Mouse (Mus musculus) heart, embryonic 13.5 days (tissue): Measurements from ENCODE around the gene Klhdc8b. TPM values are rescaled to one million over a fixed set of nuclear protein-coding genes. Genes with fewer than 3 reads are reported as not detected.

Source experiments
- ATAC-seq: fragments of 200-750 bp; cut with Nextera tagmentation; 2 replicates; pipeline ENCODE4 v1.8.0; 2017; ENCODE audit warnings: moderate TSS enrichment; ENCODE audit not compliant: insufficient number of reproducible peaks, low FRiP score, low TSS enrichment; ENCODE audit errors: extremely low read depth
- H3K27ac ChIP-seq: fragments of 300-500 bp; sonication (generic); replicated peaks from 2 replicates; pipeline ENCODE4 v1.5.1; 2015; ENCODE audit warnings: moderate library complexity, mild to moderate bottlenecking, inconsistent platforms
- H3K27me3 ChIP-seq: fragments of 300-500 bp; sonication (generic); replicated peaks from 2 replicates; pipeline ENCODE4 v1.6.1; 2015; ENCODE audit warnings: mild to moderate bottlenecking, inconsistent platforms
- H3K36me3 ChIP-seq: fragments of 300-500 bp; sonication (generic); 2 replicates; pipeline ENCODE4 v1.6.1; 2015; ENCODE audit warnings: mild to moderate bottlenecking, inconsistent platforms
- H3K4me1 ChIP-seq: fragments of 300-500 bp; sonication (generic); 2 replicates; pipeline ENCODE4 v1.6.1; 2015; ENCODE audit warnings: inconsistent platforms
- H3K4me2 ChIP-seq: fragments of 300-500 bp; sonication (generic); 2 replicates; pipeline ENCODE4 v1.6.1; 2015; ENCODE audit warnings: inconsistent platforms, mild to moderate bottlenecking, moderate library complexity
- H3K4me3 ChIP-seq: fragments of 300-500 bp; sonication (generic); 2 replicates; pipeline ENCODE4 v1.5.1; 2015; ENCODE audit warnings: moderate library complexity, mild to moderate bottlenecking, inconsistent platforms
- H3K9ac ChIP-seq: fragments of 300-500 bp; sonication (generic); 2 replicates; pipeline ENCODE4 v1.6.1; 2015; ENCODE audit warnings: inconsistent platforms, mild to moderate bottlenecking, moderate library complexity
- H3K9me3 ChIP-seq: fragments of 300-500 bp; sonication (generic); 2 replicates; pipeline ENCODE4 v1.6.1; 2016; ENCODE audit warnings: inconsistent platforms
- WGBS: fragments of 180-500 bp; shearing (Covaris S2); methylation state at CpG from one replicate; pipeline ENCODE4 v1.1.7; 2015; ENCODE audit warnings: mixed read lengths; 5-methylcytosine and 5-hydroxymethylcytosine counted together
- polyA plus RNA-seq: library from polyadenylated mRNA; unstranded; fragments of >200 nt; fragmentation: Nextera tagmentation; extraction: Ambion mirVana; gene quantifications from 2 replicates; pipeline ENCODE4 v1.2.1, GENCODE M21; 2015

Klhdc8b gene
- polyA plus RNA-seq, 1 experiment from 2014 or later: 90.6 TPM

DNA sequence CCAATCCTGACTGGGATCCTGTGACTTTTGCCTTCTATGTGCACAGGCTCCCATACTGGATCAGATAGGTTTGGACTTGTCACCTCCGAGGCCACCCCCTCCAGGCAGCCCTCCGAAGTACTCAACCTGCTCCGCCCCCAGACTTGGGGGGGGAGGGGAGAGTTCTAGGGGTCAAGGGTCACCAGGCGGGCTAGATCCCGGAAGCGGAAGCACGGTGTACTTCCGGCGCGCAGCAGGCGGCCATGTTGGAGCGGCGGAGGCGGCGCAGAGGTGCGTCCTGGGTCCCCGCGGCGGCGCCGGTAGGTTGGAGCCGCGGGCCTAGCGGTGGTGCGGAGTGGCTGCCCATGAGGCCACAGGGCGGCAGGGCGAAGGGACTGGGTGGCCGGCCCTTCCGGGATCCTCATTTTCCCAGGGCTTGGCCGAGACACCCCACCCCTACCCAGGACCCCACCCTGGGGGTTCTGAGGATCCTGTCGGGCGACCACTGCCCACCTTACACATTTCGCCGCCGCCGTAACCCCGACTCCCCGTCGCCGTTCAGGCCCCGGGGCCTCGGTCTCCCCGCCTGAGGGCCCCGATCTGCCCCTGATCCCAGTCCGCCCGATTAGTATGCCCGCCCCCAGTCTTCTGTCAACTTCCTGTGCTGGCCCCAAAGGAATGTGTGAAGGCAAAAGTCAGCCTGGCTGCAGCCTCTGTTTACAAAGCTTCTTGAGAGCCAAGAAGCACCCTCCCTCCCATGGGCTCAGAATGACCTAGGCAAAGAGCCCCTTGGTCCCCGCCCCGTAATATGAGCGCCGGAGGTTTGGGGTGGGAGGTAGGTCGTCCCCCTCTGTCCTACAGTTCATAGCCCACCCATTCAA lies 832 bp downstream of the Klhdc8b start, which contains the start of gene Ccdc71:
Gene Ccdc71 (plus strand): TSS at position 209 of the 860 bp plus-strand sequence.
- Histone ChIP-seq H3K4me2 (peak within 1 kb of the TSS; percentile 89), H3K27ac (peak within 1 kb of the TSS; percentile 92), H3K27me3 (no peaks in the 10 kb centered on the region), H3K36me3 (peaks cover 29% of the 10 kb centered on the region), H3K9me3 (no peaks in the 10 kb centered on the region), H3K9ac (peak within 1 kb of the TSS; percentile 97), H3K4me1 (peaks cover 28% of the 10 kb centered on the region), H3K4me3 (peak within 1 kb of the TSS; percentile 85)
- ATAC-seq: peak; percentile 74
- under 1% methylated on average over 52 of the region's 52 CpGs for WGBS

DNA sequence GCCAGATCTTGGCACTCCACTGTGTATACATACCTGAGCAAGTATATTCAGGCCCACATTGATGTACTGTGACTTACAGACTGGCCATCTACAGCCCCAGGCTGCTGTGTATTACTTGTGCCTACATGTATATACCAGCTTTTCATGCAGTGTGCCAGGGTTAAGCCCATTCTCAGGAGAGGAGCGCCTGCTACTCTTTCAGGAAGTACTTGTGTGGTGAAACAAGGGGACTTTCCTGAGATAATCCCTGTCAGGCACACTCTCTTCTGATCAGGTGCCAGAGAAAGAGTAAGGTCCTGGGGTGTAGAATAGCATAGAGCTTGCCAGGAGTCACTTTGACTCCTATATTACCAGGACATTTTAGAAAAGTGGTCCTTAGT lies 1.5 kb downstream of the Klhdc8b start:
- Histone ChIP-seq H3K9me3 (no peaks in the 10 kb centered on the region), H3K4me1 (peaks cover 28% of the 10 kb centered on the region), H3K4me3 (peak overlapping the region; percentile 85), H3K27ac (peak overlapping the region; percentile 92), H3K36me3 (peaks cover 23% of the 10 kb centered on the region), H3K9ac (peak overlapping the region; percentile 97; the same call in 1 of the 2 replicates), H3K27me3 (no peaks in the 10 kb centered on the region), H3K4me2 (peak overlapping the region; percentile 89)
- no peak for ATAC-seq
- WGBS: 65% methylated on average over 1 of the region's 1 CpGs

DNA sequence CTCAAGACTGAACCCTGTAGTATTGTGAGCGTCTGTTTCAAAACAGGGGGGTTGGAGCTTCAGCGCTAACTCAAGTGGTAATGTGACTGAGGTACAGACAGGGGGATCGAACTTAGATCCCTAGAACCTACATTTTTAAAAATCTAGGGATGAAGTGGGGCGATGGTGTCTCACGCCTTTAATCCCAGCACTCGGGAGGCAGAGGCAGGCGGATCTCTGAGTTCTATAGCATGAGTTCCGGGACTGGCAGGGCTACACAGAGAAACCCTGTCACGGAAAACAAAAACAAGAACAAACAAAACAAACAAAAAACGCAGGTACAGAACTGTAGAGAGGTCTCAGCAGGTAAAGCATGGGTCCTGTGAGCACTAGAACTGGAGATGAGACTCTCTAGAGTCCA lies 4.4 kb downstream of the Klhdc8b start:
- ATAC-seq: no peak
- H3K9me3 ChIP-seq: no peaks in the 10 kb centered on the region
- no peak overlapping the region for H3K27ac ChIP-seq
- no peak overlapping the region for H3K4me2 ChIP-seq
- H3K27me3 ChIP-seq: no peaks in the 10 kb centered on the region
- H3K36me3 ChIP-seq: no peaks in the 10 kb centered on the region
- H3K4me3 ChIP-seq: no peak overlapping the region
- peaks cover 26% of the 10 kb centered on the region for H3K4me1 ChIP-seq
- H3K9ac ChIP-seq: no peak overlapping the region
- WGBS: 82% methylated on average over 10 of the region's 10 CpGs

DNA sequence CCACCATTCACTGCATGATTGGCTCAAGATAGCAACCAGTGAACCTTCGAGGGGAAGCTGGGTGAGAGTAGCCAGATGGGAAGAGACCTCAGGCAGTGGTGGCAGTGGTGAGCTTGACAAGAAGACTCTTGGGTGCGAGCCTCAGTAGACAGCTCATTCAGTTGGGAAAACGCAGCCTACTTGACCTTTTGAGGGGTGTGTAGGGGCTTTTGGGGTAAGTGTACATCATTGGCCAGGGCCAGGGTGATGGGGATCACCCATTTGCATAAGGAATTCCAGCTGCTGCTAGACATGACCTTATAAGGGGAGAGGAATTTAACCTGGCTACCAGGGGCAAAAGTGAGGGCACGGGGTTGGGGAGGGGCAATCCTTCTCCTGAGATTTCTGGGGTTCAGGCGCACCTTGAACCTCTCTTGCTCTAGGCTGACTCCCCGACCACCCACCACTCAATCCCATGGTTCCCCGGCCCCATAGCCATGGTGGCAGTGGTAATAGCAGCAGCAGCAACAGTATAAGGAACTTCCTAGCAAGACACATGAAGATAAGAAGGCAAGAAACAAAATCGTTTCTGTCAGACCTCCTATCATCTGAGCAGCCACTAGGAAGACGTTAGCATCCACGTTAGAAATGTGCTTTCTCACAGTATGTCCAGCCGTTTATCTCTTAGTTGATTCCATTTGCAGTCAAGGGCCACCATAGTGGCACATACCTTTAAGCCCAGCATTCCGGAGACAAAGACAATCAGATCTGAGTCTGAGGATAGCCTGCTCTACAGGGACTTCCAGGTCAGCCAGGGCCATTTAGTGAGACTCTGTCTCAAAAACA lies 5.4 kb downstream of the Klhdc8b start:
- H3K4me3 ChIP-seq: no peak overlapping the region
- H3K4me2 ChIP-seq: no peak overlapping the region
- no peak overlapping the region for H3K27ac ChIP-seq
- H3K9me3 ChIP-seq: no peaks in the 10 kb centered on the region
- no peaks in the 10 kb centered on the region for H3K27me3 ChIP-seq
- WGBS: 56% methylated on average over 12 of the region's 12 CpGs
- no peak for ATAC-seq
- no peaks in the 10 kb centered on the region for H3K36me3 ChIP-seq
- H3K9ac ChIP-seq: no peak overlapping the region
- H3K4me1 ChIP-seq: peaks cover 24% of the 10 kb centered on the region

DNA sequence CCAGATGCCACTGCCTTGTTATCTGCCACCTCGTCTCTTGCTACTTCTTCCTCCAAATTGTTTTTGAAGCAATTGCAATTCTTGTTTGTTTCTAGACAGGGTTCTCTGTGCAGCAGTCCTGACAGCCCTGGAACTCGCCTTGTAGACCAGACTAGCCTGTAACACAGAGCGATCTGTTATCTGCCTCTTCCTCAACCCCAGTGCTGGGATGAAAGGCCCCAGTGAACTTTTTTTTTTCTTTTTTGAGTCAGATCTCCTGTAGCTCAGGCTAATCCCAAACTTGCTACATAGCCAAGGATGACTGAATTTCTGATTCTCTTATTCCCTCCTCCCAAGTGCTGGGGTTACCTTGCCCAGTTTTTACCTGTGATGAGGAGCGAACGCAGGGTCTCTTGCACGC lies 7.0 kb downstream of the Klhdc8b start:
- H3K27me3 ChIP-seq: no peaks in the 10 kb centered on the region
- H3K36me3 ChIP-seq: 0 out of 2 replicates have a peak, but pooled peaks cover 3% of the 10 kb centered on the region
- H3K27ac ChIP-seq: no peak overlapping the region
- no peak overlapping the region for H3K4me2 ChIP-seq
- no peak overlapping the region for H3K4me3 ChIP-seq
- H3K9ac ChIP-seq: no peak overlapping the region
- H3K4me1 ChIP-seq: peaks cover 34% of the 10 kb centered on the region
- ATAC-seq: no peak
- 78% methylated on average over 6 of the region's 6 CpGs for WGBS
- H3K9me3 ChIP-seq: no peaks in the 10 kb centered on the region

DNA sequence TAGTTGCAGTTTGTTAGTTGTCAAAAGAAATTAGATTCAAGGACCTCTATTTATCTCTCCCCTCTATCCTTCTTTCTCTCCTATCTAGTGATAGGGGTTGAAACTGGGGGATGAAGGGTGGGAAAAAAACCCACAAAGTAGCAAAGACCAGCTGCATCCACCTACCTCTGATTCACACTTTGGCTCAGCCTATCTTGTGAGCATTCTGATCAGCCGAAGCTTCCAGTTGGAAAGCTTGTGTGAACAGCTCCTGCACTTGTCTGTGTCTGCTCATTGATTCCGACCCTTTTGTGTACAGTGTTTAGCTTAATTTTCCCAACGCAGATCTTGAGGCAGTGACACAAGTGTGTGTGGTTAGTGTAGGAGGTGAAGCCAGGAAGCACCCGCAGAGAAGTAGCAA lies 7.9 kb downstream of the Klhdc8b start:
- peaks cover 44% of the 10 kb centered on the region for H3K4me1 ChIP-seq
- 64% methylated on average over 4 of the region's 4 CpGs for WGBS

DNA sequence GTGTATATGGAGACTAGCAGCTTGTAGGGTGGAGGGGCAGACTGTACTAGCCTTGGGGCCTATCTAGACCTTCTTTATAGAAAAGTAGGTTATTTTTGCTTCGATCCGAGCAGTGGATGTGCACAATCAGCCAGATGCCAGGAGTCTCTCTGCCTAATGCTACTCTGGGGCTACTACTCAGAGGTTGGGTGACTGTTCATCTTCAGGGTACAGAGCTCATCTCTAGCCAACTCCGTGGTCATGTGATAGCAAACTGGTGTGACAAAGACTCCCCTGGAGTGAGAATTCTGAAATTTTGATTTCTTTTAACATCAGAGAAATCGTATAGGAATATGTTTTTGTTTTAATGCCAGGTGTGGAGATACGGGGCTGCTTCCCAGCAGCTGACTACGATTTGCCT lies 8.5 kb downstream of the Klhdc8b start:
- ATAC-seq: no peak
- H3K9me3 ChIP-seq: no peaks in the 10 kb centered on the region
- peaks cover 48% of the 10 kb centered on the region for H3K4me1 ChIP-seq
- 39% methylated on average over 6 of the region's 6 CpGs for WGBS
- peaks cover 18% of the 10 kb centered on the region for H3K36me3 ChIP-seq
- peak overlapping the region; percentile 98 for H3K27ac ChIP-seq
- no peaks in the 10 kb centered on the region for H3K27me3 ChIP-seq
- peak overlapping the region; percentile 94 for H3K4me2 ChIP-seq
- H3K4me3 ChIP-seq: peak overlapping the region; percentile 71
- H3K9ac ChIP-seq: peak overlapping the region; percentile 89

More for the DNA sequence above, 7.9 kb downstream of the Klhdc8b start:
- Histone ChIP-seq H3K9me3 (no peaks in the 10 kb centered on the region), H3K4me2 (peak overlapping the region; percentile 94), H3K27ac (peak overlapping the region; percentile 98), H3K4me3 (no peak overlapping the region), H3K9ac (peak overlapping the region; percentile 89), H3K27me3 (no peaks in the 10 kb centered on the region), H3K36me3 (peaks cover 12% of the 10 kb centered on the region)
- no peak for ATAC-seq

DNA sequence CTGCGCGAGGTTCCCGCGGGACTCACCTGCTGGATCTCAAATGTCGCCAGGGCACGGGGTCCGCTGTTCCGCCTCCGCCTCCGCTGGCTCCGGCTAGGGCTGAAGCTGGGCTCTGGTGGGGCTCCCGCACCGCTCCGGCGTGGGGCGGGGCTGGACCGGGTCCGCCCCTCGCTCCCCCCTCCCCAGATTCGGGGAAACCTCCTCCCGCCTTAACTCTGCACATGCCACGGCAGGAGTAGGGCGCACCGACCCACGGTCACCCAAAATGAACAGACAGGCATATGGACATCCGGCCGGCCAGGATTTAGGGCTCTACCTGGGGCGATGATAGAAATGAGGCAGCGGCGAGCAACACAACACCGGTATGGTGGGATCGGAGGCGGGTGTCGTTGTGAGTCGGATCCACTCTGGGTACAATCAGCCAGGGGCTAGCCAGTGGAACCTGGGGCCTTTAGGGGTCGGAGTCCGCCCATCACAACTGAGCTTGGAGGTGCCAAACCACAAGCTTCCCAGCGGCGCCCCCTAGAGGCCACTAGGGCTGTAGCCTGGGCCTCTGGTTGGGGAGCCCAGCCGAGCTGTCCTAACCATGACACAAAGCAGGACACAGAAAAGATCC lies 9.0 kb downstream of the Klhdc8b start:
- no peaks in the 10 kb centered on the region for H3K9me3 ChIP-seq
- ATAC-seq: peak; percentile 73
- H3K4me1 ChIP-seq: peaks cover 48% of the 10 kb centered on the region
- H3K4me2 ChIP-seq: peak overlapping the region; percentile 94
- WGBS: 1% methylated on average over 40 of the region's 40 CpGs
- no peaks in the 10 kb centered on the region for H3K27me3 ChIP-seq
- peak overlapping the region; percentile 89 for H3K9ac ChIP-seq
- H3K27ac ChIP-seq: peak overlapping the region; percentile 98
- peak overlapping the region; percentile 71 for H3K4me3 ChIP-seq
- H3K36me3 ChIP-seq: peaks cover 23% of the 10 kb centered on the region

DNA sequence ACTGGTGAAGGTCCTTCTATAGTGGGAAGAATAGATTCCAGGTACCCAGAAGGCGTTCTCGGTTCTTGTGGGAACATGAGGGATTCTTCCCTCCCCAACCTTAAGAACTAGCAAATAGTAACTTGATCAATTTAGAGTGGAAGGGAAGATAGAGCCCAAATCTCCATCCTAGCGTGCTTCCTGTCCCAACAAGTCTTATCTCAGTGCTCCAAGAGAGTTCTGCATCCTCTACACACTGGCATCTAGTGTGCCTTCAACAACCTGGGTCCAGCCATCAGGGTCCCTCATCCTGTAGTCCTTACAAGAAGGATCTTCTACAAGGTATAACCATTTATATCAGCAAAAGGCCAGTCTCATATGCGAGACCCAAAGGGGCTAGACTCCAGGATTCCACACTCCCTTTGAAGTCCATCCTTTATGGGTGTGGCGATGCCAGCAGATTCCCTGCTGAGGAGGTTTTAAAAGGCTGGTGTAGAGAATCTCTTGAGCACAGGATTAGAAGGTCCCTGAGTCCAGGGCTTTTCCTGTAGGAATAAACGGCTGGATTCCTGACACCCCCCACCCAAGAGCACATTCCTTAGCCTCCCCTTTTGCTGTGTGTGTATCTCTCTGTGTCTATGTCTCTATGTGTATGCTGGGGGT lies 9.7 kb downstream of the Klhdc8b start:
- Histone ChIP-seq H3K27ac (peak overlapping the region; percentile 98), H3K9ac (peak overlapping the region; percentile 89), H3K4me1 (peaks cover 48% of the 10 kb centered on the region), H3K9me3 (no peaks in the 10 kb centered on the region), H3K36me3 (peaks cover 26% of the 10 kb centered on the region), H3K27me3 (no peaks in the 10 kb centered on the region), H3K4me3 (peak overlapping the region; percentile 71), H3K4me2 (peak overlapping the region; percentile 94)
- 38% methylated on average over 6 of the region's 6 CpGs for WGBS
- ATAC-seq: no peak

DNA sequence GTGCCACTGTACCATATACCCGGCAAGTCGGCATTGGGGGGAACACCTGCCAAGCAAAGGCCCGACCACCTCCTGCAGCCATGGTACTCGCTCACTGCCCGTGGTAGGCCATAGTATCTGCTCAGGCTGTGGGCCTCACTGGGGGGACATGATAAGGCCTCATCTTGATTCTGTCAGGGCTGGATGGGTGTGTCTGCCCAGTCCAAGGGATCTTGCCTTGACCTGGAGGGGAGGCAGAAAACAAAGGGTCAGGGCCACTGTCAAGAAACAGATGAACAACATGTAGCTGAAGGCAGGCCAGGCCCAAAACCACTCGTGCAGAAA lies 10.2 kb downstream of the Klhdc8b start:
- Histone ChIP-seq H3K36me3 (peaks cover 26% of the 10 kb centered on the region), H3K4me1 (peaks cover 48% of the 10 kb centered on the region), H3K4me2 (peak overlapping the region; percentile 94), H3K4me3 (peak overlapping the region; percentile 71), H3K27ac (peak overlapping the region; percentile 98), H3K9ac (peak overlapping the region; percentile 89), H3K9me3 (no peaks in the 10 kb centered on the region), H3K27me3 (no peaks in the 10 kb centered on the region)
- no peak for ATAC-seq
- 55% methylated on average over 6 of the region's 6 CpGs for WGBS
